Mouse (Mus musculus) heart, embryonic 11.5 days (tissue): ENCODE results near the gene Ly75. TPM values are rescaled to one million over a fixed set of nuclear protein-coding genes. Genes with fewer than 3 reads are reported as not detected.

Source experiments
- ATAC-seq: fragments of 200-750 bp; cut with Nextera tagmentation; replicated peaks from 2 replicates; pipeline ENCODE4 v1.8.0; 2017; ENCODE audit warnings: moderate library complexity; ENCODE audit not compliant: insufficient number of reproducible peaks, low FRiP score, low TSS enrichment
- H3K27ac ChIP-seq: fragments of 300-500 bp; sonication (generic); 2 replicates; pipeline ENCODE4 v1.5.1; 2014; ENCODE audit warnings: mild to moderate bottlenecking, low read depth, low read length
- H3K27me3 ChIP-seq: fragments of 300-500 bp; sonication (generic); 2 replicates; pipeline ENCODE4 v1.6.1; 2014; ENCODE audit warnings: mild to moderate bottlenecking, low read length, mixed read lengths; ENCODE audit not compliant: control insufficient read depth, insufficient read depth
- H3K36me3 ChIP-seq: fragments of 300-500 bp; sonication (generic); 2 replicates; pipeline ENCODE4 v1.6.1; 2014; ENCODE audit warnings: mild to moderate bottlenecking, low read length, moderate library complexity, mixed read lengths; ENCODE audit not compliant: control insufficient read depth, insufficient read depth
- H3K4me1 ChIP-seq: fragments of 300-500 bp; sonication (generic); 2 replicates; pipeline ENCODE4 v1.6.1; 2014; ENCODE audit warnings: low read length; ENCODE audit not compliant: control insufficient read depth, insufficient read depth
- H3K4me2 ChIP-seq: fragments of 300-500 bp; sonication (generic); 2 replicates; pipeline ENCODE4 v1.6.1; 2014; ENCODE audit warnings: mild to moderate bottlenecking, moderate library complexity
- H3K4me3 ChIP-seq: fragments of 300-500 bp; sonication (generic); 2 replicates; pipeline ENCODE4 v1.5.1; 2014; ENCODE audit warnings: low read depth, low read length
- H3K9ac ChIP-seq: fragments of 300-500 bp; sonication (generic); 2 replicates; pipeline ENCODE4 v1.6.1; 2014; ENCODE audit warnings: mild to moderate bottlenecking, low read depth, low read length, moderate library complexity
- H3K9me3 ChIP-seq: fragments of 300-500 bp; sonication (generic); replicated peaks from 2 replicates; pipeline ENCODE4 v1.6.1; 2016; ENCODE audit warnings: low read length; ENCODE audit not compliant: control insufficient read depth
- WGBS: fragments of 180-500 bp; shearing (Covaris S2); extraction: QIAGEN DNeasy Blood & Tissue Kit; methylation state at CpG from one replicate; pipeline ENCODE4 v1.1.7; 2014; ENCODE audit not compliant: insufficient replicate concordance; 5-methylcytosine and 5-hydroxymethylcytosine counted together
- polyA plus RNA-seq: library from polyadenylated mRNA; unstranded; fragments of >200 nt; fragmentation: Nextera tagmentation; extraction: Ambion mirVana; gene quantifications from 2 replicates; pipeline ENCODE4 v1.2.1, GENCODE M21; 2014

The Ly75 gene
- polyA plus RNA-seq, 1 experiment from 2014 or later: 3.7 TPM

DNA sequence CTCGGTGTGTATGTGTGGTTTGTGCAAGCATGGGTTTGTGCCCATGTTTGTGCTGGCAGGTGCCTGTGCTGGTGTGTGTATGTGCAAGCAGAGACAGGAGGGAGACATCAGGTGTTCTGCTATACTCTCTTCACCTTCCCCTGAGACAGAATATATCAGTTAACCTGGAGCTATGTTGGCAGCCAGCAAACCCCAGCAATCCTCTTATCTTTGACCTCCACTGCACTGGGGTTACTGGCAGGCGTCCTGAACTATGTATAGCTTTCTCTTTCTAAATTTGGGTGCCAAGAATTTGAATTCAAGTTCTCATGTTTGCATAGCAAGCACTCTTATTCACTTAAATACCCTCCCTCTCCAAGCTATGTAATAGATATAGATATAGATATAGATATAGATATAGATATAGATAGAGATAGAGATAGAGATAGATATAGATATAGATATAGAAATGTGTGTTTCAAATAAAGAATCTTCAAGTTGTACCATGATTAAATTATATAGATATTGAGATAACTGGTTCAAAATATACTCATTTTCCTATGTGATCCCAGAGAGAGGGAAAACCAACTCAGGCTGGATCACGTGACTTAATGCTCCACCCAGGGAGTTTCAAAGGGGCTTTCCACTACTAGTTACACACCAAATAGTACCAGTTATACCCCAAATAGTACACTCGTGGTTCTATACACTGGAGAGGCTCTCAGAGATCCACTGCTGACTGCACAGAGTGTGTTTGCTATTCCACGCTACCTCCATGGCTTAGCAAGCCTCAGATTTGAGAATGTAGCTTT lies 17.1 kb downstream of the Ly75 start:
- Histone ChIP-seq H3K4me2 (no peak overlapping the region), H3K27ac (no peak overlapping the region), H3K4me3 (no peak overlapping the region), H3K36me3 (no peaks in the 10 kb centered on the region), H3K9ac (no peak overlapping the region), H3K4me1 (no peaks in the 10 kb centered on the region), H3K27me3 (no peaks in the 10 kb centered on the region), H3K9me3 (no peaks in the 10 kb centered on the region)
- WGBS: 71% methylated on average over 5 of the region's 5 CpGs
- ATAC-seq: no peak

DNA sequence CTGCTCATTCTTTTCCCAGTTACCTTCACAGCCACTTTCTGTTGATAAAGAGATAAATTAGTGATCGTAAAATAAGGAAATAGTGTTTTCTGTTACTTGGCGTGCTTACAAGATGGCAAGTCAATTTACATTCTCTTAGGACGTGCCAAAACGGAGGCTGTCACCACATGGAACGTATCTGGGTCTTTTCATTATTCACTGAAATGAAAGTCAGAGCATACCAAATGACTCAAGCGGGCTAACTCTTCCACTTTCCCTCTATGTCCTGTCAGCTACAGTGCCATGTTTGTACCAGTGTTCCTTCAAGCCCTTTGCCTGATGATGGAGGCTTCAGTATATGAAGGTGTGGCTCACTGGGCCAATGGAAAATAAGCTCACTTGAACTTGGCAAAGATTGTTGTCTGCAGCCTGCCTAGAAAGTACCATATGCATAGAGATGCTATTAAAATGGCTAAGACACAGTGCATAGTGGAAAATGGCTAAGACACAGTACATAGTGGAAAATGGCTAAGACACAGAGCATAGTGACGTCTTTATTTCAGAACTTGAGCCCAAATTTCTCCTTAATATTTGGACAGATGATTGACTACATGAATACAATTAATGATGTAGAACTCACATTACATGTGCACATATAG lies 17.8 kb downstream of the Ly75 start:
- H3K4me1 ChIP-seq: no peaks in the 10 kb centered on the region
- no peaks in the 10 kb centered on the region for H3K9me3 ChIP-seq
- H3K27ac ChIP-seq: no peak overlapping the region
- H3K27me3 ChIP-seq: no peaks in the 10 kb centered on the region
- H3K4me3 ChIP-seq: no peak overlapping the region
- ATAC-seq: no peak
- 80% methylated on average over 7 of the region's 7 CpGs for WGBS
- H3K36me3 ChIP-seq: no peaks in the 10 kb centered on the region
- no peak overlapping the region for H3K4me2 ChIP-seq
- no peak overlapping the region for H3K9ac ChIP-seq

DNA sequence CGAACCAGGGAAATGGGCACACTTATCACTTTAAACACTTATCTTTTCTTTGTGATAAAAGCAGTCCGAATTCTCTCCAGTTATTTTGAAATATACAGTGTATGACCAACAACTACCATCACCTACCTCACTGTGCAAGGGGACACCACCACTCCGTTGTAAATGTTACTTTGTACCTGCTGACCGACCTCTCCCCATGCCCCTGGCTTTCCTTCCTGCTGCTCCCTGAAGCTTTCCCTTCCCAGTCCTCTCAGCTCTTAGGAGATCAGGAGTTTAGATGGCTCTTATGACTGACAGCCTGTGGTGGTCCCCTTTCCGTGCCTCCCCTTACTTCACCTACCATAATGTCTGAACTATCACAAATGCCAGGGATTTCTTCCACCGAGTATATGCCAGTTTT lies 21.0 kb downstream of the Ly75 start:
- Histone ChIP-seq H3K36me3 (no peaks in the 10 kb centered on the region), H3K4me3 (no peak overlapping the region), H3K4me1 (no peaks in the 10 kb centered on the region), H3K27me3 (no peaks in the 10 kb centered on the region), H3K27ac (no peak overlapping the region), H3K9me3 (no peaks in the 10 kb centered on the region), H3K4me2 (no peak overlapping the region), H3K9ac (no peak overlapping the region)
- no peak for ATAC-seq
- 75% methylated on average over 6 of the region's 6 CpGs for WGBS

DNA sequence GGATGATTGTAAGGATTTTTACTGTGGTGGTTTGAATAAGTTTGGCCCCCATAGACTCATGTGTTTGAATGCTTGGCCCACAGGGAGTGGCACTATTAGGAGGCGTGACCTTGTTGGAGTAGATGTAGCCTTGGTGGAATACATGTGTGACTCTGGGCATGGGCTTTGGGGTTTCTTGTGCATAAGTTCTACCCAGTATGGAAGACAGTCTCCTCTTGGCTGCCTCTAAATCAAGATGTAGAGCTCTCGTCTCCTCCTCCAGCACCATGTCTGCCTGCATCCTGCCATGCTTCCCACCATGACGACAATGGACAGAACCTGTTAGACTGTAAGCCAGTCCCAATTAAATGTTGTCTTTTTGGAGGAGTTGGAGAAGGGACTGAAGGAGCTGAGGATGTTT lies 23.3 kb downstream of the Ly75 start:
- no peak for ATAC-seq
- Histone ChIP-seq H3K4me1 (peaks cover under 1% of the 10 kb centered on the region; the same call in 1 of the 2 replicates), H3K27me3 (no peaks in the 10 kb centered on the region), H3K4me2 (no peak overlapping the region), H3K4me3 (no peak overlapping the region), H3K27ac (no peak overlapping the region), H3K36me3 (no peaks in the 10 kb centered on the region), H3K9ac (no peak overlapping the region), H3K9me3 (no peaks in the 10 kb centered on the region)
- 85% methylated on average over 3 of the region's 3 CpGs for WGBS

DNA sequence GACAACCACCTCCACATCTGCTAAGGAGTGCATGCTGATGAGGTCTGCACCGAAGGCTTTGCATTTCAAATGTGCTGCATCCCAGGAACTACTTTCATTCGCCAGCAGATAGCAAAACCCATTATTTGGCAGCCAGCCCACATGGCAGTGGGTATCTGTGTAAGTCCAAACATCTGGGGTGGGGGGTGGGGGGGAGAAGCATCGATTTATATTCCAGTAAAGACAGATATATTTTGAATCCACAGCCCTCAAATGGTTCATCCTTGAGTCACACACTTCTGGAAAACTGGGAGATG lies 27.8 kb downstream of the Ly75 start:
- 0 out of 2 replicates have a peak overlapping the region, but pooled peaks have one; percentile 5 for H3K4me3 ChIP-seq
- no peak for ATAC-seq
- H3K9me3 ChIP-seq: no peaks in the 10 kb centered on the region
- 41% methylated on average over 3 of the region's 3 CpGs for WGBS
- H3K4me1 ChIP-seq: peaks cover 9% of the 10 kb centered on the region; the same call in 1 of the 2 replicates
- H3K9ac ChIP-seq: no peak overlapping the region
- no peaks in the 10 kb centered on the region for H3K27me3 ChIP-seq
- peak overlapping the region; percentile 42 for H3K4me2 ChIP-seq
- H3K36me3 ChIP-seq: no peaks in the 10 kb centered on the region
- no peak overlapping the region for H3K27ac ChIP-seq

DNA sequence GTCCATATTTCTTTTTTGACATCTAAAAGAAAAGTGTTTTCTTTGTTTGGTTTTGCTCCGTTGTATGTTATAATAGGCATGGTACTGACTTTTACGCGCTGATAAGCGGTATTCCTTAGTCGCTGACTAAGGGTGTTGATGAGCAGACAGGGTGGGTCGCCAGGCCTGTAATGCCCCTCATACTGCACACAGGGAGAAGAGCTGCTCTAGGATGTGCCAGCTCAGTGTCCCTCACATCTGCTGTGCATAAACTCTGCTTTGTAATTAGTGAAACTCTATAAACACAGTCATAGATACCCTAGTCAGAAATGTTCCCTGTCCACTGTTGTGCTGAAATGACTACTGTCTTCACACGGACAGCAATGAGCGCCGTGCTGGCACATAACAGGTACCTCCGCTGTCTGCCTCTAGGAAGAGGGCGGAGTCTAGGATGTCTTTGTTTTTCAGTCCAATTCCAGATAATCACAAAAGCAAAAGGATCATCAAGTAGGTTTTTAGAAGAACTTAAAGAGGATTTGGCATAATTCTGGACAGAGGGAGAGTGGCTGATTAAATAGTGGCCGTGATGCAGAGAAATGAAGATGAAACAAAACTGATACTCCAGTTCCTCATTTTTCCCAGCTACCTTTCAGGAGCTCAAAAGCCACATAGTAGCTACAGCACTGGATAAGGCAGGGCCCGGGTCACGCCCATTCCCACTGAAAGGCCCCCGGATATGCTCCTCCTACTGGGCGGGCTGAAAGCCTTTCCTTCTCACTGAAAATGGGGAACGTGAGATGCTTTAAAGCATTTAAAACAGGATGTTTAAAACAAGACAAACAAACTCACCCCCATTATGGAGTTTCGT lies 28.3 kb downstream of the Ly75 start:
- Histone ChIP-seq H3K9ac (no peak overlapping the region), H3K4me2 (peak overlapping the region; percentile 42), H3K27ac (no peak overlapping the region), H3K4me1 (peaks cover 9% of the 10 kb centered on the region; the same call in 1 of the 2 replicates), H3K36me3 (no peaks in the 10 kb centered on the region), H3K27me3 (no peaks in the 10 kb centered on the region), H3K9me3 (no peaks in the 10 kb centered on the region), H3K4me3 (0 out of 2 replicates have a peak overlapping the region, but pooled peaks have one; percentile 5)
- no peak for ATAC-seq
- WGBS: 61% methylated on average over 18 of the region's 18 CpGs

DNA sequence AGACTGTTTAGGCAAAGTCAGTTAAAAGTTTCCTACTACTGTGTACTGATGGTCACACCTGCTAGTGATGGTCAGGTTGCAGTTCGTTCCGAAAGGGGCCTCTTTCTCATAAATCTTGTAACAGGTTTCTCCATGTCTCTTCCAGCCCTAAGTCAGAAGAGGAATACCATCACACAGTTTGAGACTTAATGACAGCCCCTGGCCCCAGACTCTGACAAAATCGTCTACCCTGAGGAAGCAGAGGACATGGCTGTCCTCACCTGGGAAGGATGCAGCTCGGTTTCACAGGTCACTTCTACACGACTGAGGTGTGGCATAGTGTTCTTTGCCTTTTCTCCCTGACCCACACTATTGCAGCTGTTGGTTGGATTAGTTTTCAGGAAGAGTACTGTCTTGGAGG lies 30.8 kb downstream of the Ly75 start:
- Histone ChIP-seq H3K27ac (no peak overlapping the region), H3K27me3 (no peaks in the 10 kb centered on the region), H3K36me3 (no peaks in the 10 kb centered on the region), H3K4me1 (peaks cover 9% of the 10 kb centered on the region; the same call in 1 of the 2 replicates), H3K9ac (no peak overlapping the region), H3K4me2 (no peak overlapping the region), H3K9me3 (no peaks in the 10 kb centered on the region), H3K4me3 (no peak overlapping the region)
- WGBS: 78% methylated on average over 5 of the region's 5 CpGs
- no peak for ATAC-seq

DNA sequence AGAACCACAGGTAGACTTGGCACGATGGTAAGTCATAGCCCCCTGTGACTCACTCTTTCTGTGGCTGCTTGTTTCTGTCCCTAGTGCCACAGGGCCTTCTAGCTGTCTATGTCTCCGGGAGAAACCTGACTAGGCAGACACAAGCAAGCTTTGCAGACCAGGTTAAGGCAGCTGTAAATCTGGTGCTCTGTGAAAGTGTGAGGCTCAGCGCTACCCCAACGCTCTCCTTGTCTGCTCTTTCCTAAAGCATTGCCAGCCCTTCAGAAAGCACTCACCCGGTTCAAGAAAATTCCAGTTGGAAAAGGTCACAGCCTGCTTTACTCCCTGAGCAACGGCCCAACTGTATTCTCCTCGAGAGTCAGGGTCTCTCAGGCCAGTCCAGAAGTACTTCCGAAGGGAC lies 31.3 kb downstream of the Ly75 start:
- no peak for ATAC-seq
- 79% methylated on average over 8 of the region's 8 CpGs for WGBS
- Histone ChIP-seq H3K9ac (no peak overlapping the region), H3K4me1 (peaks cover 9% of the 10 kb centered on the region; the same call in 1 of the 2 replicates), H3K9me3 (no peaks in the 10 kb centered on the region), H3K27ac (no peak overlapping the region), H3K4me3 (no peak overlapping the region), H3K36me3 (no peaks in the 10 kb centered on the region), H3K27me3 (no peaks in the 10 kb centered on the region), H3K4me2 (no peak overlapping the region)
